Mouse (Mus musculus) myocyte (in vitro differentiated cells): ENCODE measurements at regions not wholly inside any gene's neighbourhood (a gene's known extent, or its start where the extent isn't known, plus 50 kb on each side); places are given as distances from the start of the nearest gene placed in this dataset.

Experiments used
- H3K27me3 ChIP-seq: one replicate; pipeline ENCODE4 v1.6.1; 2011; ENCODE audit not compliant: control insufficient read depth, insufficient read depth, insufficient read length
- H3K36me3 ChIP-seq: one replicate; pipeline ENCODE4 v1.6.1; 2011; ENCODE audit not compliant: control insufficient read depth, insufficient read depth
- H3K4me2 ChIP-seq: one replicate; pipeline ENCODE4 v1.6.1; 2011; ENCODE audit warnings: low read depth, control low read depth
- H3K4me3 ChIP-seq: one replicate; pipeline ENCODE4 v1.5.1; 2011; ENCODE audit warnings: mild to moderate bottlenecking, control low read depth, moderate library complexity
- H3K79me2 ChIP-seq: one replicate; pipeline ENCODE4 v1.6.1; 2011; ENCODE audit not compliant: control insufficient read depth, insufficient read depth
- H3ac ChIP-seq: one replicate; pipeline ENCODE4 v1.6.1; 2011; ENCODE audit not compliant: control insufficient read depth, insufficient read length
- CEBPB ChIP-seq: IDR thresholded peaks from 2 replicates; pipeline ENCODE4 v1.6.1; 2011; ENCODE audit warnings: mild to moderate bottlenecking, moderate library complexity; ENCODE audit not compliant: poor library complexity, insufficient read depth, severe bottlenecking
- E2F4 ChIP-seq: IDR thresholded peaks from one replicate; pipeline ENCODE4 v1.6.1; 2011; ENCODE audit warnings: mild to moderate bottlenecking, control low read depth, moderate library complexity; ENCODE audit not compliant: insufficient read depth
- MAX ChIP-seq: IDR thresholded peaks from one replicate; pipeline ENCODE4 v1.6.1; 2011; ENCODE audit warnings: low read depth, mild to moderate bottlenecking, control low read depth
- MYOD1 ChIP-seq, 3 experiments: IDR thresholded peaks; one replicate each; pipeline ENCODE4 v1.6.1; 2011; ENCODE audit warnings: control low read depth in 2 of 3, low read depth in 2 of 3, mild to moderate bottlenecking in 2 of 3, moderate library complexity in 1 of 3; ENCODE audit not compliant: insufficient read length in 2 of 3, control insufficient read depth in 1 of 3
- MYOG ChIP-seq, 3 experiments: IDR thresholded peaks; one replicate each; pipeline ENCODE4 v1.6.1; 2011; ENCODE audit warnings: control low read depth in 2 of 3, low read depth in 2 of 3, mild to moderate bottlenecking in 2 of 3; ENCODE audit not compliant: insufficient read length in 2 of 3, control insufficient read depth in 1 of 3, insufficient read depth in 1 of 3
- POLR2A ChIP-seq: IDR thresholded peaks from one replicate; pipeline ENCODE4 v1.6.1; 2011; ENCODE audit warnings: low read depth, mild to moderate bottlenecking, control low read depth, moderate library complexity; ENCODE audit not compliant: insufficient read length
- POLR2AphosphoS2 ChIP-seq: IDR thresholded peaks from one replicate; pipeline ENCODE4 v1.6.1; 2011; ENCODE audit warnings: low read depth, control low read depth; ENCODE audit not compliant: insufficient read length
- REST ChIP-seq: IDR thresholded peaks from one replicate; pipeline ENCODE4 v1.6.1; 2011; ENCODE audit warnings: mild to moderate bottlenecking, control low read depth, moderate library complexity; ENCODE audit not compliant: insufficient read depth, insufficient read length
- SRF ChIP-seq: IDR thresholded peaks from one replicate; pipeline ENCODE4 v1.6.1; 2011; ENCODE audit warnings: low read depth; ENCODE audit not compliant: control insufficient read depth, insufficient read length
- TCF12 ChIP-seq: IDR thresholded peaks from one replicate; pipeline ENCODE4 v1.6.1; 2011; ENCODE audit warnings: mild to moderate bottlenecking, control low read depth; ENCODE audit not compliant: poor library complexity, insufficient read depth, severe bottlenecking
- TCF3 ChIP-seq: IDR thresholded peaks from one replicate; pipeline ENCODE4 v1.6.1; 2011; ENCODE audit warnings: low read depth, control low read depth; ENCODE audit not compliant: insufficient read length
- USF1 ChIP-seq: IDR thresholded peaks from one replicate; pipeline ENCODE4 v1.6.1; 2011; ENCODE audit warnings: low read depth, mild to moderate bottlenecking, control low read depth, moderate library complexity

GRCm38 (mm10) chr9:92697971-92698370 lies 155.9 kb downstream of the Plod2 start:
- no peak overlapping the region for H3K4me3 ChIP-seq
- no peak overlapping the region for H3K4me2 ChIP-seq
- TF ChIP-seq MYOG (IDR thresholded peaks at IDR 0.05; ENCODE audit: control insufficient read depth in 1 of 3, insufficient read depth in 1 of 3, insufficient read length in 2 of 3, low read depth in 2 of 3): no peak
- TF ChIP-seq SRF: no peak
- TF ChIP-seq USF1: no peak
- no peak for TF ChIP-seq CEBPB
- TF ChIP-seq REST: no peak

GRCm38 (mm10) chr9:92704752-92705151 lies 162.7 kb downstream of the Plod2 start:
- H3K27me3 ChIP-seq: no peaks in the 10 kb centered on the region
- no peak overlapping the region for H3K4me3 ChIP-seq
- no peaks in the 10 kb centered on the region for H3K36me3 ChIP-seq
- H3K4me2 ChIP-seq: no peak overlapping the region
- no peak for TF ChIP-seq REST
- TF ChIP-seq E2F4: no peak
- no peak for TF ChIP-seq SRF
- no peak for TF ChIP-seq TCF12
- no peak for TF ChIP-seq POLR2AphosphoS2
- TF ChIP-seq POLR2A: no peak
- TF ChIP-seq MYOD1 (IDR thresholded peaks at IDR 0.05; ENCODE audit: control insufficient read depth in 1 of 3, insufficient read length in 2 of 3, low read depth in 2 of 3): no peak
- no peak for TF ChIP-seq MYOG (IDR thresholded peaks at IDR 0.05; ENCODE audit: control insufficient read depth in 1 of 3, insufficient read depth in 1 of 3, insufficient read length in 2 of 3, low read depth in 2 of 3)
- TF ChIP-seq MAX: no peak
- TF ChIP-seq TCF3: no peak
- no peak for TF ChIP-seq USF1
- TF ChIP-seq CEBPB: no peak
- no peaks in the 10 kb centered on the region for H3K79me2 ChIP-seq
- no peak overlapping the region for H3ac ChIP-seq

More at GRCm38 (mm10) chr9:92697971-92698370, 155.9 kb downstream of the Plod2 start:
- no peaks in the 10 kb centered on the region for H3K79me2 ChIP-seq
- no peaks in the 10 kb centered on the region for H3K27me3 ChIP-seq
- no peaks in the 10 kb centered on the region for H3K36me3 ChIP-seq
- H3ac ChIP-seq: no peak overlapping the region

GRCm38 (mm10) chr9:92707011-92707410 lies 165.0 kb downstream of the Plod2 start:
- Histone ChIP-seq H3K4me3 (no peak overlapping the region), H3K36me3 (no peaks in the 10 kb centered on the region), H3K79me2 (no peaks in the 10 kb centered on the region), H3ac (no peak overlapping the region), H3K27me3 (no peaks in the 10 kb centered on the region), H3K4me2 (peak overlapping the region; percentile 55)
- no peak for TF ChIP-seq TCF3
- TF ChIP-seq MAX: no peak
- no peak for TF ChIP-seq POLR2A
- no peak for TF ChIP-seq SRF
- TF ChIP-seq POLR2AphosphoS2: no peak
- no peak for TF ChIP-seq USF1
- no peak for TF ChIP-seq REST
- TF ChIP-seq E2F4: no peak

GRCm38 (mm10) chr9:92717176-92717575 lies 175.2 kb downstream of the Plod2 start:
- H3K4me2 ChIP-seq: no peak overlapping the region
- H3K79me2 ChIP-seq: no peaks in the 10 kb centered on the region
- no peaks in the 10 kb centered on the region for H3K36me3 ChIP-seq
- H3K27me3 ChIP-seq: no peaks in the 10 kb centered on the region
- H3ac ChIP-seq: no peak overlapping the region
- TF ChIP-seq REST: no peak
- no peak for TF ChIP-seq POLR2A
- no peak for TF ChIP-seq CEBPB
- H3K4me3 ChIP-seq: no peak overlapping the region

GRCm38 (mm10) chr9:92718337-92718736 lies 176.3 kb downstream of the Plod2 start:
- Histone ChIP-seq H3K36me3 (no peaks in the 10 kb centered on the region), H3K79me2 (no peaks in the 10 kb centered on the region), H3K4me2 (no peak overlapping the region), H3K4me3 (no peak overlapping the region), H3ac (no peak overlapping the region), H3K27me3 (no peaks in the 10 kb centered on the region)
- TF ChIP-seq CEBPB (no peak), MYOG (IDR thresholded peaks at IDR 0.05; ENCODE audit: control insufficient read depth in 1 of 3, insufficient read depth in 1 of 3, insufficient read length in 2 of 3, low read depth in 2 of 3) (peak in 1 of 3 experiments; percentile 11)

GRCm38 (mm10) chr9:92719251-92719650 lies 177.2 kb downstream of the Plod2 start:
- Histone ChIP-seq H3K79me2 (no peaks in the 10 kb centered on the region), H3K36me3 (no peaks in the 10 kb centered on the region), H3K27me3 (no peaks in the 10 kb centered on the region), H3ac (no peak overlapping the region), H3K4me2 (no peak overlapping the region), H3K4me3 (no peak overlapping the region)
- TF ChIP-seq POLR2AphosphoS2 (no peak), CEBPB (no peak), USF1 (no peak), TCF12 (no peak), E2F4 (no peak), SRF (no peak), MYOG (IDR thresholded peaks at IDR 0.05; ENCODE audit: control insufficient read depth in 1 of 3, insufficient read depth in 1 of 3, insufficient read length in 2 of 3, low read depth in 2 of 3) (no peak), MYOD1 (IDR thresholded peaks at IDR 0.05; ENCODE audit: control insufficient read depth in 1 of 3, insufficient read length in 2 of 3, low read depth in 2 of 3) (no peak), TCF3 (no peak), REST (no peak), MAX (no peak)
